ENCODE assay signal across 20 mouse cellular contexts in genomic region chr2:57593558-57593957, GRCm38 (mm10).
"Had no signal": no experiment of that assay in that cellular context is flagged by ENCODE, and none has a peak within 500 bp of the region (broad histone marks: within the 10 kb centered on the region; RNA-seq: fewer than 3 reads in every experiment).

No protein-coding gene starts in this region.

- ATAC-seq: forebrain, embryonic 13.5 days; forebrain, embryonic 14.5 days; forebrain, embryonic 15.5 days; forebrain, embryonic 16.5 days; forebrain, postnatal 0 days had no signal

- DNase-seq: cerebellum, adult 9-10 months; cerebellum, adult 9-11 months; cerebellum, postnatal 10 days; cerebellum, postnatal 14 days; cerebellum, postnatal 25 days; cerebellum, postnatal 36 days; embryo, embryonic 11 days; forebrain, postnatal 0 days; gastrocnemius, adult 2 months; gastrocnemius, postnatal 10 days; gastrocnemius, postnatal 14 days; gastrocnemius, postnatal 25 days; gastrocnemius, postnatal 36 days; heart, adult 11 months; heart, adult 18-20 months; heart, adult 2 months had no signal
